Mouse (Mus musculus) hindbrain, embryonic 10.5 days (tissue): ENCODE data around the gene Ubap1l. TPM values are rescaled to one million over a fixed set of nuclear protein-coding genes. Genes with fewer than 3 reads are reported as not detected.
A peak's percentile ranks its signal among the peaks of the same experiment; 100 is the strongest.

Experiments
- DNase-seq: peaks from one replicate; pipeline ENCODE4 v3.0.0-alpha.2; 2017; ENCODE audit warnings: low spot score
- H3K27ac ChIP-seq: fragments of 300-500 bp; sonication (generic); 2 replicates; pipeline ENCODE4 v1.5.1; 2016; ENCODE audit warnings: mild to moderate bottlenecking, moderate library complexity
- H3K27me3 ChIP-seq: fragments of 300-500 bp; sonication (generic); 2 replicates; pipeline ENCODE4 v1.6.1; 2016; ENCODE audit warnings: mild to moderate bottlenecking; ENCODE audit not compliant: poor library complexity, insufficient read depth, severe bottlenecking
- H3K36me3 ChIP-seq: fragments of 300-500 bp; sonication (generic); 2 replicates; pipeline ENCODE4 v1.6.1; 2016; ENCODE audit warnings: mild to moderate bottlenecking, moderate library complexity
- H3K4me1 ChIP-seq: fragments of 300-500 bp; sonication (generic); replicated peaks from 2 replicates; pipeline ENCODE4 v1.6.1; 2016; ENCODE audit warnings: mild to moderate bottlenecking
- H3K4me3 ChIP-seq: fragments of 300-500 bp; sonication (generic); 2 replicates; pipeline ENCODE4 v1.5.1; 2016; ENCODE audit warnings: mild to moderate bottlenecking, moderate library complexity
- H3K9me3 ChIP-seq: fragments of 300-500 bp; sonication (generic); 2 replicates; pipeline ENCODE4 v1.6.1; 2016; ENCODE audit warnings: mild to moderate bottlenecking, moderate library complexity
- WGBS: fragments of 180-500 bp; shearing (Covaris S2); methylation state at CpG from one replicate; pipeline ENCODE4 v1.1.7; 2016; 5-methylcytosine and 5-hydroxymethylcytosine counted together
- polyA plus RNA-seq: library from polyadenylated mRNA; unstranded; fragments of >200 nt; fragmentation: Nextera tagmentation; extraction: Ambion mirVana; gene quantifications from 2 replicates; pipeline ENCODE4 v1.2.1, GENCODE M21; 2016

The Ubap1l gene
- polyA plus RNA-seq, 1 experiment from 2014 or later: 0.10 TPM

- Histone ChIP-seq H3K36me3 (peaks cover 7% of the 10 kb centered on the region), H3K27me3 (no peaks in the 10 kb centered on the region), H3K27ac (no peak overlapping the region), H3K9me3 (no peaks in the 10 kb centered on the region), H3K4me3 (no peak overlapping the region), H3K4me1 (peaks cover 10% of the 10 kb centered on the region; the same call in 1 of the 2 replicates)
- WGBS: 77% methylated on average over 6 of the region's 6 CpGs
- DNase-seq: no peak
These were observed 21.4 kb downstream of the Ubap1l start for GRCm38 (mm10) chr9:65382031-65382750.

DNA sequence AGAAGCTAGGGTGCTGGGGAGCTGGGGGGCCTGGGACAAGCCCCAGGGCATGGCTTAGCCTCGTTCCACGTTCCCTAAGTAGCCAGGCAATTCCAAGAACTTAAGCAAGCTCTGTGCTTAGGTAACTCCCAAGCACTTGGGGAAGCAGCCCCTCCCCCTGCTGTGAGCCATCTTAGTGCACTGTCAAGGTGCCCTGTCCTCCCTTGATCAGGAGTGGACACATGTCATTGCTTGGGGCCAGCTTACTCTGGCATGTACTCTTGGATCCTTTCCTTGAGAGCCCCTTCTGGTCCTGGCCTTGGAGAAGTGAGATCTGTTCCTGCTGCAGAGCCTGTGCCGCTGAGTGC is 21.9 kb downstream of the Ubap1l start:
- H3K36me3 ChIP-seq: peaks cover 2% of the 10 kb centered on the region
- no peak overlapping the region for H3K27ac ChIP-seq
- no peaks in the 10 kb centered on the region for H3K27me3 ChIP-seq
- H3K4me3 ChIP-seq: no peak overlapping the region
- 64% methylated on average over 3 of the region's 3 CpGs for WGBS
- peaks cover 10% of the 10 kb centered on the region; the same call in 1 of the 2 replicates for H3K4me1 ChIP-seq
- DNase-seq: no peak
- no peaks in the 10 kb centered on the region for H3K9me3 ChIP-seq

GRCm38 (mm10) chr9:65384276-65384675 is 23.4 kb downstream of the Ubap1l start:
- Histone ChIP-seq H3K9me3 (no peaks in the 10 kb centered on the region), H3K4me3 (no peak overlapping the region), H3K36me3 (no peaks in the 10 kb centered on the region), H3K27ac (no peak overlapping the region), H3K4me1 (peaks cover 10% of the 10 kb centered on the region; the same call in 1 of the 2 replicates), H3K27me3 (peaks cover 12% of the 10 kb centered on the region)
- 70% methylated on average over 3 of the region's 3 CpGs for WGBS
- no peak for DNase-seq

DNA sequence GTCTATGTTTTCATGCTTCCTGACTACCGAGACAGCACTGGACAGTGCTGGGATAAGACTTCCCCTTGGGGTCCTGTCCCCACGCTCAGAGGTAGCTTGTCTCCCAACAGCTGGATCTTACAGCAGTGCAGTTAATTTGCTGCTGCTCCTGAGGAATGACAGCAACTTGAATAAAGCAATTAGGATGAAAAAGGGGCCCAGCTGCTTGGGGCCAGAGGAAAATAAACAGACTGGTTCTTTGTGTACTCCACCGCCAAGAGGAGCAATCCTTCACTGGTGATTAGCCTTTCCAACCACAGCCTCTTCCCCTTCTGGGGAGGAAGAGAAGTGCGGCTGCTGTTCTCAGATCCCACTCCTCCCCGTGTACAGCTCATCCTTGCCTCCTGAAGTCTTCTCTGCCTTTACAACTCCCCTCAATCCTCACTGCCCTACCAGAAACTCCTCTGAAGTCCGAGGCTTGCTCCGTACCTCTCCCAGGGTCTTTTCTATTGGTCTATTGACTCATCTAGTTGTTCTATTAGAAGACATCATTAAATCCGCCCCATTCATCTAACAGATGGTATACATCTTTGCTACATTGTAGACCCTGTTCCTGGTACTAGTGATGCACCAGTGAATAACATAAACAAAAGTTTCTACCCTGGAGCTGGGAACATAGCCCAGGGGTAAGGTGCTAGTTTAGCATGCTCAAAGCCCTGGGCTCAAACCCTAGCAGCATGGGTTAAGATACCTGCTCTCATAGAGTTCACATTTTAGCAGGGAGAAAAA is 25.7 kb downstream of the Ubap1l start:
- no peaks in the 10 kb centered on the region for H3K36me3 ChIP-seq
- H3K27ac ChIP-seq: no peak overlapping the region
- DNase-seq: no peak
- H3K27me3 ChIP-seq: peaks cover 35% of the 10 kb centered on the region
- H3K4me1 ChIP-seq: peaks cover 20% of the 10 kb centered on the region
- H3K9me3 ChIP-seq: no peaks in the 10 kb centered on the region
- no peak overlapping the region for H3K4me3 ChIP-seq
- WGBS: 33% methylated on average over 8 of the region's 8 CpGs

GRCm38 (mm10) chr9:65390752-65391612 is 30.1 kb downstream of the Ubap1l start:
- 18% methylated on average over 96 of the region's 96 CpGs for WGBS
- H3K36me3 ChIP-seq: no peaks in the 10 kb centered on the region
- H3K9me3 ChIP-seq: no peaks in the 10 kb centered on the region
- H3K4me3 ChIP-seq: peak overlapping the region; percentile 51
- DNase-seq: peak; percentile 40
- H3K4me1 ChIP-seq: peaks cover 27% of the 10 kb centered on the region
- H3K27ac ChIP-seq: peak overlapping the region; percentile 68
- peaks cover 71% of the 10 kb centered on the region for H3K27me3 ChIP-seq

- Histone ChIP-seq H3K36me3 (no peaks in the 10 kb centered on the region), H3K4me3 (peak within 1 kb of the TSS; percentile 51), H3K9me3 (no peaks in the 10 kb centered on the region), H3K27ac (peak within 1 kb of the TSS; percentile 68), H3K4me1 (peaks cover 23% of the 10 kb centered on the region), H3K27me3 (peaks cover 71% of the 10 kb centered on the region)
- 45% methylated on average over 8 of the region's 8 CpGs for WGBS
- DNase-seq: no peak
These were observed 30.7 kb downstream of the Ubap1l start, which contains the start of gene Kbtbd13 for GRCm38 (mm10) chr9:65391613-65391964. Kbtbd13 (minus strand) TSS chr9:65391652.

GRCm38 (mm10) chr9:65392638-65393364 is 32.0 kb downstream of the Ubap1l start:
- H3K4me1 ChIP-seq: peaks cover 20% of the 10 kb centered on the region
- no peaks in the 10 kb centered on the region for H3K9me3 ChIP-seq
- no peaks in the 10 kb centered on the region for H3K36me3 ChIP-seq
- H3K4me3 ChIP-seq: no peak overlapping the region
- H3K27me3 ChIP-seq: peaks cover 73% of the 10 kb centered on the region
- DNase-seq: peak; percentile 64
- WGBS: 28% methylated on average over 6 of the region's 6 CpGs
- H3K27ac ChIP-seq: no peak overlapping the region

DNA sequence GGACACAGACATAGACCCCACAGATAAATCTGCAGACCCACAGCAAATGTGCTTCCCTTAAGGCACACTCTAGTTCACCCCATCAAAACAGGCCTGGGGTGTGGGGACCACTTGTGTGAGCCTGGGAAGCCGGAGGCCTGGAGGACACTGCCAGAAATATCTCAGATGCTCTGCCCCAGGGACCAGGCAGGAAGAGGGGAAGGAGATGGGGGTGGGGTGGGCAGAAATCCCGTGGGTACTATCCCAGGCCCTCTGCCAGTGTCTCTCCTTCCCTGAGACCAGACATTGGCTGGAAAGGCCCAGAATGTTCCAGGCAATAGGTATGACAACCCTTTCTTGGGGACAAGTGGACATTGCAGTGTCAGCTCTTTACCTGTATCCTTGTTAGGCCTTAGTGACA is 32.8 kb downstream of the Ubap1l start:
- Histone ChIP-seq H3K36me3 (no peaks in the 10 kb centered on the region), H3K9me3 (no peaks in the 10 kb centered on the region), H3K4me1 (peaks cover 27% of the 10 kb centered on the region), H3K4me3 (no peak overlapping the region), H3K27me3 (peaks cover 71% of the 10 kb centered on the region), H3K27ac (no peak overlapping the region)
- no peak for DNase-seq
- WGBS: 52% methylated on average over 2 of the region's 2 CpGs

DNA sequence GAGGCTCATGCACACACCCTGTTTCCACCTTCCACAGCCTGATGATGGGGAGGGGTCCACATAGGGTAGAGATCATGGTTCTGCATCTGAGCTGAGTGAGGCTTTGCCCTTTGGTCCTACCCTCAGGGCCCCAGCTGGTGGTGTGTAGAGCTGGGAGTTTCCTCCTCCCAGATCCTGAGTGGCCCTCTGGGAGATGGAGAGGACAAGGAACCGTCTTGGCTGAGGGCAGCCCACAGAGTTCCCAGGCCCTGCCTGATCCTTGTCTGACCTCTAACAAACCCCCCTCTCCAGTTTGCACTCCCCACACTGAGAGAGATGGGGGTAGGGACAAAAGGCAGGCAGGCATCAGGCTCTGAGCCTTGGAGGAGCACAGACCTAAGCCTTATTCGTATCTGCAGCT is 33.5 kb downstream of the Ubap1l start:
- 59% methylated on average over 2 of the region's 2 CpGs for WGBS
- peaks cover 71% of the 10 kb centered on the region for H3K27me3 ChIP-seq
- H3K36me3 ChIP-seq: no peaks in the 10 kb centered on the region
- no peaks in the 10 kb centered on the region for H3K9me3 ChIP-seq
- 0 out of 2 replicates have a peak overlapping the region, but pooled peaks have one; percentile 23 for H3K27ac ChIP-seq
- peaks cover 35% of the 10 kb centered on the region for H3K4me1 ChIP-seq
- H3K4me3 ChIP-seq: no peak overlapping the region
- no peak for DNase-seq

- WGBS: under 1% methylated on average over 24 of the region's 24 CpGs
- peak within 1 kb of the TSS; percentile 83 for H3K27ac ChIP-seq
- peak within 1 kb of the TSS; percentile 59 for H3K4me3 ChIP-seq
These were observed 37.4 kb downstream of the Ubap1l start, which contains the start of gene Rasl12 for GRCm38 (mm10) chr9:65398279-65398678. Rasl12 (plus strand) TSS chr9:65398506.

DNA sequence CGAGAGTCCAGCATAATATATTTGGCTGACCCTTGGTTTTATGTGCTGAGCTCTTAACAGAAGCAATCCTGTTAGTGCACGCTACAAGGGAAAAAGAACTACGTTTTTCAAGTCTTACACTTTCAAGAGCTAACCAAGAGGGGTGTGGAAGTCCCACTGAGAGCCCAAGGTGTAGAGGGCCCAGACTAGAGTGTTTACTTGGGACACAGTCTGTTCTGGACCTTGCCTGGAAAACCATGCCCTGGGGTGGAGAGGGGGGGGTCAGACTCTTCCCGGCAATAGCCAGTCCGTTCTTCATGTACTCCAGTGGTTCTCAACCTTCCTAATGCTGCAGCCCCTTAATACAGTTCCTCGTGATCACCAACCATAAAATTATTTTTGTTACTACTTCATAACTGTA is 39.1 kb downstream of the Ubap1l start:
- Histone ChIP-seq H3K27me3 (peaks cover 23% of the 10 kb centered on the region), H3K9me3 (no peaks in the 10 kb centered on the region), H3K27ac (no peak overlapping the region), H3K4me3 (no peak overlapping the region), H3K36me3 (no peaks in the 10 kb centered on the region), H3K4me1 (peaks cover 20% of the 10 kb centered on the region)
- WGBS: 89% methylated on average over 6 of the region's 6 CpGs
- DNase-seq: no peak

More at GRCm38 (mm10) chr9:65398279-65398678, 37.4 kb downstream of the Ubap1l start, which contains the start of gene Rasl12:
- DNase-seq: peak; percentile 84
- H3K36me3 ChIP-seq: no peaks in the 10 kb centered on the region
- peaks cover 29% of the 10 kb centered on the region for H3K4me1 ChIP-seq
- H3K27me3 ChIP-seq: peaks cover 35% of the 10 kb centered on the region
- no peaks in the 10 kb centered on the region for H3K9me3 ChIP-seq
